Mouse (Mus musculus) left cerebral cortex, adult 2 months (tissue): ENCODE data around the gene Nr6a1. TPM values are rescaled to one million over a fixed set of nuclear protein-coding genes. Genes with fewer than 3 reads are reported as not detected.

ENCODE experiments used
- DNase-seq, 2 experiments: peaks; one replicate each; pipeline ENCODE4 v3.0.0; 2021 to 2022; ENCODE audit warnings: low spot score in 2 of 2, mixed read lengths in 1 of 2; ENCODE audit errors: extremely low spot score in 1 of 2
- H3K27ac ChIP-seq: fragments of 200-600 bp; 2 replicates; pipeline ENCODE4 v1.8.1; 2022
- H3K4me3 ChIP-seq: fragments of 200-600 bp; 2 replicates; pipeline ENCODE4 v1.8.1; 2022
- CTCF ChIP-seq: fragments of 200-600 bp; IDR thresholded peaks from 2 replicates; pipeline ENCODE4 v1.8.1; 2022; ENCODE audit warnings: antibody characterized with exemption, mild to moderate bottlenecking, moderate library complexity
- intact Hi-C: fragments of 180-260 bp; cut with DNase I; formaldehyde crosslinking; loops from one replicate; pipeline ENCODE4 v1.15.1; 2025
- long read RNA-seq, 2 experiments: library from polyadenylated mRNA; stranded (forward); transcript quantifications; one replicate each; pipeline ENCODE4 v2.0.0; 2021; ENCODE audit warnings: borderline mapping rate in 2 of 2
- total RNA-seq, 2 experiments: library from RNA; stranded (reverse); gene quantifications; 2 replicates each; pipeline ENCODE4 v1.2.3; 2021

Nr6a1 gene
- 10 to 100 TPM in 1 of 2 experiments, 1 to 10 TPM in 1; 9.3 to 10.4 TPM for total RNA-seq
- long read RNA-seq, experiment 1, full-length matches to known transcripts: 2 of 9 reads
- long read RNA-seq, experiment 1, partial matches to known transcripts: 2 of 9 reads
- long read RNA-seq, experiment 1, other reads (novel, unspliced or antisense): 5 of 9 reads
- long read RNA-seq, experiment 2, full-length matches to known transcripts: 4 of 9 reads
- long read RNA-seq, experiment 2, partial matches to known transcripts: 0 of 9 reads
- long read RNA-seq, experiment 2, other reads (novel, unspliced or antisense): 5 of 9 reads

GRCm38 (mm10) chr2:38927115-38927979 is at the start of gene Nr6a1:
Nr6a1 (minus strand) TSS chr2:38927688.
- intact Hi-C loops: loop anchor here (1.0 kb wide), 1 partner anchor 71 kb away; no protein-coding TSS in a partner anchor
- peak; percentile 75 for TF ChIP-seq CTCF
- peak; percentile 56 to 71 for DNase-seq

GRCm38 (mm10) chr2:38975941-38976805 is 48.7 kb upstream of the Nr6a1 start:
- DNase-seq: no peak
- Histone ChIP-seq H3K4me3 (no peak overlapping the region), H3K27ac (no peak overlapping the region)
- intact Hi-C loops: no loop called here
- no peak for TF ChIP-seq CTCF

More at GRCm38 (mm10) chr2:38927115-38927979, at the start of gene Nr6a1:
- Histone ChIP-seq H3K27ac (peak within 1 kb of the TSS; percentile 87), H3K4me3 (peak within 1 kb of the TSS; percentile 88)

GRCm38 (mm10) chr2:38975181-38975580 is 47.7 kb upstream of the Nr6a1 start:
- no peak for DNase-seq
- no peak overlapping the region for H3K27ac ChIP-seq
- intact Hi-C loops: no loop called here
- no peak for TF ChIP-seq CTCF
- H3K4me3 ChIP-seq: no peak overlapping the region

- no peak for TF ChIP-seq CTCF
- no peak for DNase-seq
- no peak overlapping the region for H3K4me3 ChIP-seq
- intact Hi-C loops: no loop called here
- no peak overlapping the region for H3K27ac ChIP-seq
Measured at GRCm38 (mm10) chr2:38974171-38974570, 46.7 kb upstream of the Nr6a1 start.

- intact Hi-C loops: no loop called here
- TF ChIP-seq CTCF: no peak
- Histone ChIP-seq H3K27ac (no peak overlapping the region), H3K4me3 (no peak overlapping the region)
- DNase-seq: no peak
Measured at GRCm38 (mm10) chr2:38973701-38974100, 46.2 kb upstream of the Nr6a1 start.

GRCm38 (mm10) chr2:38973223-38973622 is 45.7 kb upstream of the Nr6a1 start:
- TF ChIP-seq CTCF: no peak; the same call in 1 of the 2 replicates
- no peak overlapping the region for H3K4me3 ChIP-seq
- H3K27ac ChIP-seq: no peak overlapping the region
- intact Hi-C loops: no loop called here
- DNase-seq: no peak

- DNase-seq: no peak
- intact Hi-C loops: no loop called here
- Histone ChIP-seq H3K27ac (no peak overlapping the region), H3K4me3 (no peak overlapping the region)
- TF ChIP-seq CTCF: no peak
Measured at GRCm38 (mm10) chr2:38970057-38970456, 42.6 kb upstream of the Nr6a1 start.

GRCm38 (mm10) chr2:38969650-38970049 is 42.2 kb upstream of the Nr6a1 start:
- no peak for TF ChIP-seq CTCF
- Histone ChIP-seq H3K27ac (no peak overlapping the region), H3K4me3 (no peak overlapping the region)
- intact Hi-C loops: no loop called here
- no peak for DNase-seq

- DNase-seq: no peak
- H3K4me3 ChIP-seq: no peak overlapping the region
- TF ChIP-seq CTCF: no peak
- no peak overlapping the region for H3K27ac ChIP-seq
- intact Hi-C loops: no loop called here
Measured at GRCm38 (mm10) chr2:38964198-38964597, 36.7 kb upstream of the Nr6a1 start.

GRCm38 (mm10) chr2:38957671-38958223 is 30.3 kb upstream of the Nr6a1 start:
- H3K27ac ChIP-seq: no peak overlapping the region
- H3K4me3 ChIP-seq: no peak overlapping the region
- DNase-seq: no peak
- intact Hi-C loops: no loop called here
- TF ChIP-seq CTCF: no peak

GRCm38 (mm10) chr2:38956062-38956461 is 28.6 kb upstream of the Nr6a1 start:
- no peak for TF ChIP-seq CTCF
- DNase-seq: no peak
- Histone ChIP-seq H3K27ac (no peak overlapping the region), H3K4me3 (no peak overlapping the region)
- intact Hi-C loops: no loop called here
